Mouse (Mus musculus) neutrophil, adult 65 days (primary cell): ENCODE results near the gene Timm44. TPM values are rescaled to one million over a fixed set of nuclear protein-coding genes. Genes with fewer than 3 reads are reported as not detected.

Experiments
- total RNA-seq: library from RNA; stranded (reverse); gene quantifications from 2 replicates; pipeline ENCODE4 v1.2.4, GENCODE M21; 2023

Timm44 gene
- 35.0 and 36.3 TPM in 2 replicates for total RNA-seq

DNA sequence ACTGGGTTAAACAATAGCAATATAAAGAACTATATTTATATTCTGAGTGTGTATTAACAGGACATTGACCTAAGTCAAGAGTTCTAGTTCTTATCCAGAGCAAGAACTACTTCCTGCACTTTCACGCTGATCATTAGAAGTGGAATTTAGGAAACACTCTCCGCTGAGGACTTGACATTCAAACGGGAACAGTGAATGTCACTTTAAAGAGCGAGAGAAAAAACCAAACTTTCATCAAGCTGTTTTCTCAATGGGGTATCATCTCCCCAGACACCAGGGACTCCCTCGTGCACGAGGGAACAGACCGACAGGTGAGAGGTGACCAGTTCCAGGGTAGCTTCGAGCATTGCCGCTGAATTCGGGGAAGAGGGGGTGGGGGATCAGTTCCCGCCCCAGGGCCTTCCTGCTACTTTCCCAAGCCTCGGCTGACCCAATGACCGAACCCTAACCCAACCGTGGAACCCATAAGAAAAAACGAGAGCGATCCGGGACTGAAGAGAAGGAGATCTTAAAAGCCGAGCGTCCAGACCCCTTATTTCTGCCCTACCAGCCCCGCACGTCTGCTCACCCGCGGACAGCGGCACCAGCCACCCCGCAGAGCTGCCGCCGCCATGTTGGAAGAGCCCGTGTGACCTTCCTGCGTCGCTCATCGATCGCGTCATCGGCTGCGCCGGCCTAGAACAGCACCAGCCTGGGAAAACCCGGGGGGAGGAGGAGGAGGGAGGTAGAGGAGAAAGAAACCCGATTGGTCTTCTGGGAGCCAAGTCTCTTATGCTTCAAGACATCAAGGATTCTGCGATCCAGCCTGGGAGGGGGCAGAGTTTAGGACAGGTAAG, at the start of gene Timm44:
Gene Timm44, minus strand, starts transcription at position 639 of the 836 bp plus-strand sequence.

DNA sequence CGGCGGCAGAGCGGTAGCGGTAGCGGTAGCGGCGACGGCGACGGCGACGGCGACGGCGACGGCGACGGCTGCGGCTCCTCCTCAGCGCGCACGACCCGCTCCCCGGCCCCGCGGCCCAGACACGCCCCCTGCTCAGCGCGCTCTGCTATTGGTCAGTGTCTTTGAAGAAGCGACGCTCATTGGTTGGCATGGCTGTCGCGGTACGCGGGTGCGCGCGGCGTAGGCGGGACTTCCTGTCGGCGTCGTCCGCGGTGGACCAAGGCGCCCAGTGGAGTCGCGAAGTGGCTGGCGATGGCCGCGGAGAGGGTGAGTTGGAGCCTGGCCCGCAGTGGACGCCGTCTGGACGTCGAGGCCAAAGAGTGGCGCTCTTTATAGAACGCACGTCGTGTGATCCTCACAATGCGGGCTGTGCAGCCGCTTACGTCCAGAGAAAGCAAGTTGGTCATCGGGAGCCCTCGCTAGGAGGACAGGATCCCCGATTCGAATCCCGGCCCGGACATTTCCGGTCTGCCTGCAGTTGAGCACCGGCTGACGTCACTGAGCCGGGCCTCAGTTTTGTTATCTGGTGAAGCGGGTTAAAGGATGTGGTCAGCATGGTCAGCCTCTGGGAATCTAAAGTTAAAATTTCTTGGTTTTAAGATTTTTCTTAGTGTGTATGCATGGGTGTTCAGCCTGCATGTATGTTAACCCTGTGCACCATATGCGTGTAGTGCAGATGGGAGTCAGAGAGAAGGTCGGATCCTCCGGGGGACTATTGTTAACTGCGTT, 49.5 kb upstream of the Timm44 start, which contains the start of the genes Ccl25 and Elavl1:
Gene Ccl25, plus strand, starts transcription at position 228 of the 768 bp plus-strand sequence.
Gene Elavl1, minus strand, starts transcription at position 431 of the 768 bp plus-strand sequence.

DNA sequence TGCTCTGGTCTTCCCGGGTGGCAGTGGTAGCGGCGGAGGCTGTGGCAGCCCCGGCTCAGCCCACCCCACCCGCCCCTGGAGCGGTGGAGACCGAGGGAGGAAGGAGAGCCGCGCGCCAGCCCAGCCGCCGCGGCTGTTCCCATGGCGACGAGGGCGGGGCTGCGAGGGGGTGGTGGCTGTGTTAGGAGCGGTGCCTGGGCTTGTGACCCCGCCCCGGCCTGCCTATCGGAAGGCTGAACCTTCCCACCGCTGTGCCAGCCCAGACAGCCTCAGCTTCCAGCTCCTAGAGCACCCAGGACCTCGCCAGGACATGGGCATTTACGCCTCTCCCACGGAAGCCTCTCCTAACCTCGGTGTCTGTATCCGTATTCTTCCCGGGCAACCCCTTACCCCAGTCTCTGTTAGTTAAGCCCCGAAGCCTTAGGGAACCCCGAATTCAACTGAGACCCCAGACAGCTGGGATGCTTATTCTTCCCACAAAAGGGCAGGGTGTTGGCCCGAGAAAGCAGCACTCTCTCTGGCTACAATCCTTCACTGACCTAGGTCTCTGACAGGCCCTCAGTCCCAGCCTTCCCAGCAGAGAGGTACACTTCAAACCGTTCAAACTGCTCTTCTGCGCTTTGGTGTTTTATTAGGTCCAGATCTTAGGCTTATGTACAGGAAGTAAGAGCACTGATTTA, 16.4 kb downstream of the Timm44 start, which contains the start of gene Ctxn1:
Gene Ctxn1, minus strand, starts transcription at position 150 of the 680 bp plus-strand sequence.

DNA sequence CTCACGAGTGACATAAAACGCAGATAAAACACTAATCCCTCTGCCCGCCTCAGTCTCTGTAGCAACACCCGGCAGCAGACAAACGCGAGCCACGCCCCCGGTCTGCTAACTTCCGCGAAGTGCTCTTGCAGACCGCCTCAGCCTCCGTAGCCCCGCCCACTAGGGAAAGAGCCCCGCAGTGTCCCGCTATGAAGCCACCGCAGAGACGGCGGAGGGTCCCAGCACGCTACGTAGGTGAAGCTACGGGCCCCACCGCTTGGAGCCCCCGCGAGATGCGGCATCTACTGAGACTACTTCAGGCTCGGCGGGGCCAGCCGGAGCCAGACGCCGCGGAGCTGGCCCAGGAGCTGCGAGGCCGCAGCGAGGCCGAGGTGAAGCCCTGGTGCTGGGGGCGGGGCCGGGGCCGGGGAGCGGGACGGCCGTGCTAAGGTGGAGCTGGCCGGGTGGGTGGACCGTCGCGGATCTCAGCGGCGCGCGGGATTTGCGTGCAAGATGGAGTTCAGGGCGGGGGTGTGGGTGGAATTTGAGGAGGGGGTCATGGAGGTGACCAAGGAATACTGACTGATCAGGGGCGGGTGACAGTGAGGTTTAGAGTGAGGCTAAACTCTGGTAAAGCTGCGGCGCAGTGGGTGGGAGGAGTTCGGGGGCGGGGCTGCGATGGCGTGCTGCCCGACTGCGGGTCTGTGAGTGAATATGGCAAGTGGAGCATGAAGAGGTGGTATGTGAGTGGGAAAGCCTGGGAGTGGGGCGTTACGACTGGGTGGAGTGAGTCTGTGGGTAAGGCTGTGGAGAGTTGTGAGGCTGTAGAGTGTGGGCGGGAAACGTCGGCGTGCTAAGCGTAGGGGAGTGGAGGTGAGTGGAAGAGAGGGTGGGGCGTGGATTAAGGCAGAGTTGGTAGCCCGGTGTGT, 22.5 kb downstream of the Timm44 start, which contains the start of gene Snapc2:
Gene Snapc2, plus strand, starts transcription at position 147 of the 908 bp plus-strand sequence.

DNA sequence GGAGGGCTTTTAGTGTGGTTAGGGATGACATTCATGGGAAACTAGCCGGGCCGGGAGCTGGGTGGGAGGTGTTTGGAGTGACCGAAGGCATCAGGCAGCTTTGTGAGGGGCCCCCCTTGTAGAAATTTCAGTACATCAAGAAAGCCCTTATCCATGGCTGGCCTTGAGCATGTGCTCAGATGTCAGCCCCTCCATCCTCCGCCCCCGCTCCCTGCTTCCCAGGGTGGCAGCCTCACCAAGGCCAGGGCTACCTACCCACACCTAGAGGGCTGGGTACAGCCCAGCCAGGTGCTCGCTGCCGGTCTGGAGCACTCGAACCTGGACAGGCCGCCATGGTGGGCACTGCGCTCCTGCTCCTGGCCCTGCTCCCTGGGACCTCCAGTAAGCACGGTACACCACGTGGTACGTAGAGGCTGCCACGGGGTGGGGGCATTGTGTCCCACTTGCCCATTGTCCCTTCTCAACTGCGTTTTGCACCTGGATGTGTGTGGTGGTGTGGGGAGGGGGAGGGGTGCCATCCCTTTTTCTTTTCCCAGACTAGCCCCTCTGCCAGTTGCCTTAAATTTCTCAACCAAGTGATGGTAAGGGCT, 27.7 kb downstream of the Timm44 start, which contains the start of gene Tgfbr3l:
Gene Tgfbr3l, plus strand, starts transcription at position 264 of the 590 bp plus-strand sequence.

DNA sequence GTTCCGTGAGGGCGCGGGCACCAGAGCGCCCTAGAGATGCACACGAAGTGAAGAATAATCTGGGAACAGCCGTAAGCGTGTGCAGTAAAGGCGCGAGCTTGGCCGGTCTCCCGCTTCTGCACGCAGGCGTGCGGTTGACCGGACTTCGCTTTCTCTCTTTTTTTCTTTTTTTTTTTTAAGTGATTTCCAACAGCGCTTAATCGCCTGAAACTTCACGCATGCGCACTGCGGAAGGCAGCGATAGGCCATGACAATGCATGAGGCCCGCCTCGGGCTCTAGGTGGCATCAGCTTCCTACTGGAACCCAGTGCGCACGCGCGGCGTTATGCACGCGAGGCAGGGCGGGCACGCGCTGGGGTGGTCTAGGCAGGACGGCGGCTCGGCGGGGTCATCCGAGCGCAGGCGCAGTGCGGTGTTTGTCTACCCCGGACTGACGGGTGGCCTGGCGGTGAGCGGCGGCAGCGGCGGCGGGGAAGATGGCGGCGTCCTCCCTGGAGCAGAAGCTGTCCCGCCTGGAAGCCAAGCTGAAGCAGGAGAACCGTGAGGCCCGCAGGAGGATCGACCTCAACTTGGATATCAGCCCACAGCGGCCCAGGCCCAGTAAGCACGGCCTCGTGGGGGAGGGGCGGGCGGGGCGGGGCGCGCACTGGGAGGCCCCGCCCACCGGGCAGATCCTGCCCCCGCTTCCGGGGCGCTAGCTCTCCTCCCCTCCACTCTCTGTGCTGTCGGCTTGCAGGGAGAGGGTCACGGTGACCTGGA, 37.1 kb downstream of the Timm44 start, which contains the start of the genes Map2k7 and Gm49320:
Gene Map2k7, plus strand, starts transcription at position 307 of the 759 bp plus-strand sequence.
Gene Gm49320, plus strand, starts transcription at position 432 of the 759 bp plus-strand sequence.

DNA sequence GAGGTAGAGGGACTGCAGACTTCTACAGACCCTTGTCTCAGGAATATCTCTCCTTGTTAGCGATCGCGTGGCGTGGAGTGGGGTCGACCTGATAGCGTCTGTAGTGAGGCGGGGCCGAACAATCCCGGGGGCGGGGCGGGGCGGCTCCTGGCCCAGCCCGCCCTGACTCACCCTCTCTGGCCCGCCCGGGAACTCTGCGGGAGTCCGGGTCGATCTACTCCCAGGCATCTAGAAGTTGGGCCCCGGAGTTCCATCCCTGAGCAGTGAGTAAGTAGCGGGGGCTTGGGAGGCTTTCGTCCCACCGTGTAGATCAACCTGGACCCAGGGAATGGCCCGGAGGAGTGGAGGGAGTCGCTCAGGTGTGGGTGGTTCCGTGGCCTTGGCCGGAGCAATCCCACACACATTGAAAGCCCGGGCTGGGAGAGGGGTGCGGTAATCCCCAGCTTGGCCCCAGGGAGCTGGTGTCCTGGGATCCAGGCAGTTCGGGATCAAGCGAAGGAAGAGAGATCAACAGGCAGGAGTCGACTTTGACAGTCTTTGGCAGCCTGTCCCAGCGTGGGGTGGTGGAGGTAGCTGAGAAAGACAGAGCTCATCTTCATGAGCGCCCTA, 48.9 kb downstream of the Timm44 start, which contains the start of gene Lrrc8e:
Gene Lrrc8e, plus strand, starts transcription at position 89 of the 609 bp plus-strand sequence.

DNA sequence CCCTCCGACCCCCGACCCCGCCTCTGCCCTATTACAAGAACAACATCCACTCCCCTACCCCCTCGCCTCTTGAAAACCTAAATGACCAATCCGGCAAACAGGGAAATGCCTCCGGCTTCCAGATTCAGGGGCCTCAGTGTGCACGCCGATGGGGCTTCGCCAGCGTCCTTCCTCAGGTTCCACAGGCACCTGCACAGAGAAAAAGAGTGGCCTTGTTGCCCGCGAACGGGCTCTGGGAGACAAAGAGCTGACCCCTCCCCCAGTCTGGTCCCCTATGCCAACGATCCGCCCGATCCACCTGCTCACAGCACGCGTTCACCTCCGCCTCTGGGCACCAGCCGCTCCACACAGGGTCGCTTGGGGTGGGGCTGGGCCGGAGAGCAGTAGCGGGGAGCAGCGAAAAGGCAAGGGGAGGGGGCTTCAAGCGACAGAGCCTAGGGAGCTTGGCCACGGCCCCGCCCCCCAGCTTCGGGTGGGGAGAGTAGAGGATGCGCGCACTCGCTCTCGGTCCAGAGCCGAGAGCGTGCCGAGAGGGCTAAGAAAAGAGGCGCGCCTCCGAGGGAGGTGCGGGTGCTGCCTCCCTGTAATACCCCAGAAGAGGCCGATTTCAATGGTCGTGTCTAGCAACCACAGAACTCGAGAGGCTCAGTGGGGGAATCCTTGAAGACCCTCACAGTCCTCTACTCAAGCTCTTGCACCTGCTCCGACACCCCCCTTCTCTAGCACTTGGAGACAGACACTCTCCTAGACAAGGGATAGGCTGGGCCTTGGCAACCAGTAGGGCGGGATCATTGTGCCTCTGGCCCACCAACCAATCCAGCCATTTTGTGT, 58.7 kb downstream of the Timm44 start, which contains the start of gene Prr36:
Gene Prr36, minus strand, starts transcription at position 669 of the 831 bp plus-strand sequence.

Other genes with a start within 250 kb of the Timm44 start
- gene Cd209f, start 170.1 kb downstream of the Timm44 start, total RNA-seq = not detected in 2 replicates
- gene Cd209g, start 141.8 kb downstream of the Timm44 start, total RNA-seq = not detected in 2 replicates
- 12.1 and 13.4 TPM in 2 replicates for gene Evi5l, start 109.3 kb downstream of the Timm44 start, total RNA-seq
- gene Prr36, start 58.5 kb downstream of the Timm44 start, total RNA-seq = 0.29 and 0.41 TPM in 2 replicates
- not detected in 2 replicates for gene Lrrc8e, start 49.1 kb downstream of the Timm44 start, total RNA-seq
- 51.2 TPM in 2 replicates for gene Map2k7, start 37.2 kb downstream of the Timm44 start, total RNA-seq
- not detected in 2 replicates for gene Gm49320, start 37.0 kb downstream of the Timm44 start, total RNA-seq
- gene Tgfbr3l, start 27.7 kb downstream of the Timm44 start, total RNA-seq = 6.8 and 13.2 TPM in 2 replicates
- gene Snapc2, start 22.8 kb downstream of the Timm44 start, total RNA-seq = 11.4 and 12.5 TPM in 2 replicates
- 0.34 and 0.51 TPM in 2 replicates for gene Ctxn1, start 16.6 kb downstream of the Timm44 start, total RNA-seq
- gene Ccl25, start 49.3 kb upstream of the Timm44 start, total RNA-seq = 9.1 and 10.6 TPM in 2 replicates
- gene Elavl1, start 49.5 kb upstream of the Timm44 start, total RNA-seq = 60.7 and 69.5 TPM in 2 replicates
- 2.7 and 4.5 TPM in 2 replicates for gene Cers4, start 217.1 kb upstream of the Timm44 start, total RNA-seq